Mouse (Mus musculus): Measurements from ENCODE around the gene Zfp422. TPM values are rescaled to one million over a fixed set of nuclear protein-coding genes. Genes with fewer than 3 reads are reported as not detected.
"Not testable (repeated sequence)": the region's sequence is repeated elsewhere in the genome, so short reads cannot be mapped to it uniquely, and the experiment has no call there.

The Zfp422 gene
- polyA plus RNA-seq, 1 experiment from 2014 or later: 160 TPM

- DNase-seq (ENCODE audit: low spot score): no peak
Observed at GRCm38 (mm10) chr6:116650406-116650805, 21.6 kb upstream of the Zfp422 start, which contains the start of gene Depp1. Gene Depp1, plus strand, starts transcription at chr6:116650609.

DNA sequence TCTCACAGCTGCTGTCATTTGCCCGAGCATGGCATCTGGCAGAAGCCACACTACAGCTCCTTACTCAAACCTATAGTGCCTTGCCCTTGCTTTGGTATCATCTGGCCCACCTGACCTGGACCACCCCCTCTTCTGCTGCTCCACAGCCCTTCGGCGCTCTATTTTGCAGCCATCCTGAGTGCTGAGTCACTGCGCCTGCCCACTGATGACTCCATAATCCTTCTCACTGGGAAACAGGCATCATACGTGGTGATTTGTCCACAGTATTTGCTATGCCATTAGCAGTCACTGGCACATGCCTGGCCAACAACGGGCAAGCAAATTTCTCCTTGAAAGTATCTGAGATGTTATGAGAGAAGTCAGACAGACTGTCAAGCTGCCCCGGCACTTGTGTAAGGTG is 21.0 kb upstream of the Zfp422 start:
- no peak for DNase-seq (ENCODE audit: low spot score)

DNA sequence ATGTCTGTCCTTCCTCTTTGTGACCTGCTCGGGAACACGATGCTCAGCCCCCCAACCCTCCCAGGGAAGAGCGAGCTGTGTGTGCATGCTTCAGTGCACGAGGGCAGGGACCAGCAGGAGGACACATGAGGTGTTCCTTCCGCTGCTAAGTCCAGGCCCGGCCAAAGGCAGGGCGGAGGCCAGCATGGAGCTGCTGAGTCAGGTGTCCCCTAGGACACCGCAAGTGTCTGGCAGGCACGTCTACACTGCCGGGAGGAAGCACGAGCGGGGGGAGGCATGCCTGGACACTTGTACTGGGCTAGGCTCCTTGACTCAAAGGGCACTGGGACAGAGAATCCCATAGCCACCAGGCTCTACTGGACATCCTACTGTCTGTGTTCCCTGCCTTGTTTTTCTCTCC is 19.0 kb upstream of the Zfp422 start:
- no peak for DNase-seq (ENCODE audit: low spot score)

DNA sequence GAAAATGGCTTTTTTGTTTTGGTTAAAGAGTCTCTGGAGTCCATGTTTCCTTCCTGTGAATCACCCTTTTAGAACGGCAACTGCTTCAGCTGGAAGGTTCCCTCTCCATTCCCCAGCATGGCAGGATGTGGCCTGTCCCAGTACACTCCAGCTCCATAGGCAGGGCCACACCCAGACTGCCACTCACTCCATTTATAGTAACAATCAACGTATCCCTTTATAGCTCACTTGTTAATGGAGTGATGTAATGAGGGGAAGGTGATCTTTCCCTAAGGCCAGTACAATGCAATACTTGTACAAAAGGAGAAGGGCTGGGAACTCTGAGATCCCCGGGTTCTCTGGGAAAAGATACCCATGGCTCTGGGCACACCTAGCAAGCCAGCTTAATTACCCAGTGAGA is 15.5 kb upstream of the Zfp422 start:
- no peak for DNase-seq (ENCODE audit: low spot score)

DNA sequence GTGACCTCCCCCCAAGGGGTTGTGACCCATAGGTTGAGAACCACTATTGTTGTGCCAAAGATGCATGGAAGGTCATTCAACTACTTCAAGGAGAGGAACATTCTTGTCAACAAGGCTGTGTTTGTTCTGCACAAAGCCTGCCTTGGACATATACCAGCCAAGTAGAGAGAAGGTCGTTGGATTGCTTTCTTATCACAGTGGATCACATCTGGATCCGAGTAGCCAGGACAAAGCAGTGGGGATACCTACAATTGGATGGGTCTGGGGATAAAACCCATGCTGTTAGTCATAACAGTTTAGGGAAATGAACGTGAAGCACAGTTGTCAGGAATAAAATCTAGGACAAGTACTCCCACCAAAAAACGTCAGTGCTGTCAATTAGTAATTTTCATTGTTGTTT is 15.1 kb upstream of the Zfp422 start:
- DNase-seq (ENCODE audit: low spot score): no peak

GRCm38 (mm10) chr6:116642942-116643341 is 14.1 kb upstream of the Zfp422 start:
- no peak for DNase-seq (ENCODE audit: low spot score)

GRCm38 (mm10) chr6:116639663-116640062 is 10.9 kb upstream of the Zfp422 start:
- DNase-seq (ENCODE audit: low spot score): no peak

GRCm38 (mm10) chr6:116638871-116639270 is 10.1 kb upstream of the Zfp422 start:
- DNase-seq (ENCODE audit: low spot score): no peak

- no peak for DNase-seq (ENCODE audit: low spot score)
Observed at GRCm38 (mm10) chr6:116637496-116637895, 8.7 kb upstream of the Zfp422 start.

GRCm38 (mm10) chr6:116636581-116637235 is 7.9 kb upstream of the Zfp422 start:
- DNase-seq (ENCODE audit: low spot score): no peak

DNA sequence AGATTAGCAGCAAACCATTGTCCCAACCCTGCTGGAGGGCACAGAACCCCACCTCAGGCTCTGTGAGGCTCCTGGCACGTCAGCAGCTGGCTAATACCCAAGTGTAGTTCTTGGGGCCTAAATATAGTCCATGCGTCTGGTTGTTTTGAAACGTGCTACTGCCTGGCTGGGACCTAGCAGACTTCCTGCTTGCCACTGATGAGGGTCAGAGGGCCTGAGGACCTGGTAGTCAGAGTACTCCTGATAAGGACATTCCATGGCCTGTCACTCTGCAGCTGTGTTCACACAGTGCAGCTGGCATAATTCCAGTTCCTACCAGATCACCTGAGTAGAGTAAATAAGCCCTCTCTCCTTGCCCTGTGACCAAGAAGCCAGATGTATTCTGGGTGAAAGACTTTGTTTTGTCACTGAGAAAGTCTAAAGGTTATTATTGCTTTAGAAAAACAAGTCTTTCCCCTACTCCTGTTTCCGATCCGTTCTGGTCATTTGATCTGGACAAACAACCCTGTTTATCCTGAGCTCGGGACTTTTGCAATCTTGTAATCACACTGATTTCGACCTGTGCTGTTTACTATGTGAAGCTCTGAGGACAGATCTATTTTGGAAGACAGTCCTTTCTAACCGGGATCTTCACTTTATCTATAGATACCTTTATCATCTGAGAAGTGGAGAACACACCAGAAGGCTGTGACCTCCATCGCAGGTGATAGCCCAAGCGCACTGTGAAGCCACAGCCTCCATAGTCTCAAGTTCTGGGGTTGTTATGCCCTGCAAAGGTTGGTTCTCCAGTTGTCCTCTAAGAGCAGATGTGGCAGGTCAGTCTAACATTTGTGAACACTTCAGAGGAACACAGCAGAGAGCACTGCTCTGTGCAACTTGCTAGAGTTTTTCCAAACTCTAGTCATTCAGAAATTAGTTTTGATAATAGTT is 6.7 kb upstream of the Zfp422 start:
- no peak for DNase-seq (ENCODE audit: low spot score)

DNA sequence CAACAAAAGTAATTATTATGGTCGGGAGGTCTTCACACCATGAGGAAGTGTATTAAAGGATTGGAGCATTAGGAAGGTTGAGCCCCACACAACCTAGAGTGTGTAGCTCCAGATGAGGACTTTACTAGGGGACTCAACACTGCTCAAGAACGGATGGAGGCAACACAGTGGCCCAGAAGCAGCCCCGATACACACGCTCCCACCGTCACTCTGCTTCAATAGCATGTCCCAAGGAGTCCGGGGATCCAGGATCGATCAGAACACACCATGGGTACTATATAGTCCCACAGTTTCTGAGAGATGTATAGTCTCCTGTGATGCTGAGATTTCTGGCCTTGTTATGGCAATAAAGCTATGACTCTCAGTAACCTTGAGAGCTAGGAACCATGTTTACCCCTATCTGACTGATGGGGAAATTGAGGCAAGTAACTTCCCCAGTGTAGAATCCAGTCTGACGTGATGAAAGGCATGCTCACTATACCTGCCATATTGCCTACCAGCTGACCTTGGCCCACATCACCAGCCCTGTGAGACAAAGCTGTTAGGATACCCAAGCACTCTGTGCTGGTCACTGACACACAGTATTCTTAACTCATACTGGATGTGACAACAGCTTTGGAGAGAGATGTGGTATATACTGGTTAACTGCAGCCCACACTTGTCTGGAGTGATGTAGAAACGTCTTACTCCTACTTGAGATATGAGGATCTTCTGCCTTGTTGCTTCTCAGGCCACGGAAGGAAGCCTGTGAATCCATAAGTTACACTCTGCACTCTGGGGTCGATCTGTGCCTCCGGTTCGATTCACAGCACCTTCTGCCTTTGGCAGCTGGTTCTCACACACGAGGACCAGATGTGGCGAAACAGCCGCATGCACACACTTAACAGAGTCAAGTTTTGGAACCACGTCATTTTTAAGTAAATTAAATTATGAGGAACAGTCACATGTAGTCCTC is 5.2 kb upstream of the Zfp422 start:
- no peak for DNase-seq (ENCODE audit: low spot score)

DNA sequence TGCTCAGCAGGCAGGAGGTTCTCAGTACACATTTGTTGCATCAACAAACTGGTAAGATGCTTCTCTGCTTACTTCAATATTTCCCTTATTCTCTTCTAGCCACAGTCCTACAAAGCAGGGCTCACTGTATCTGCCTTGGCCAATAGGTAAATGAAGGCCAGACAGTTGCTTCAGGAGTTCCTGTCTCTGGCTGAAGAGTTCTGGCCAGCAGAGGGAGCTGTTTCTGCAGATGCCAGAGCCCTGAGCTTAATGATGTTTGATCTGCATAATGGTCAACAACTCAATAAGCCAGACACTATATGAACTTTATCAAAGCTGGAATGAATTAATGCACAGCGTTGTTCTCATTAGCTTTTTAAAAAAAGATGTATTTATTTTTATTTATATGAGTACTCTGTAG is 3.3 kb upstream of the Zfp422 start:
- peak; percentile 65 for DNase-seq (ENCODE audit: low spot score)

GRCm38 (mm10) chr6:116629766-116630165 is 967 bp upstream of the Zfp422 start:
- DNase-seq (ENCODE audit: low spot score): no peak

DNA sequence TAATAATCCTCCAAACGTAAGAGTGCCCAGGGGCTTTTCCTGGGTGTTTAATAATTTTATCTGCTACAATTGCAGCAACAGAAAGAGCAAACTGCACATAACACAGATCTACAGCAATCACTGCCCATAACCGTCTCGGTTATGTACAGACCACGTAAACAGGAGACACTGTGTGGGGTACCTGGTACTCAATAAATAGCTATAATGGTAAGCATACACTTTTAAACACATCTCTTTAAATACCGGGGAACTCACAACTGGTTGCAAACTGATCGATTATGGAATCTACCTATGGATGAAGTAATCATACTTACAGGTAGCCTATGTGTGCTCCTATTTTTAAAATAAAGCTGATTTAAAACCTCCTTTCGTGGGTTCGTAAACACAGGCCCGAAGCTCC is 704 bp downstream of the Zfp422 start:
- DNase-seq (ENCODE audit: low spot score): no peak

DNA sequence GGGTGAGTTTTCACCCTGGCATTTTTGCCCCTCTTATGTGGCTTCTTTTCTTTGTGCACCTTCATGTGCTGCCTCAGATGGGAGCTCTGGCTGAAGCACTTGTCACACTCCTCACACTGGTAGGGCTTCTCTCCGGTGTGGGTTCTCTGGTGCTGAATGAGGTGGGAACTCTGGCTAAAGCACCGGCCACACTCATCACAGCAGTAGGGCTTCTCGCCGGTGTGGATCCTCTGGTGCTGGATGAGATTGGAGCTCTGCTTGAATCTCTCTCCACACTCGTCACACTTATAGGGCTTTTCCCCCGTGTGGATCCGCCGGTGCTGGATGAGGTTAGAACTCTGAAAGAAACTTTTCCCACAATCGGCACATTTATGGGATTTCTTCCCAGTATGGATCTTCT is 2.4 kb downstream of the Zfp422 start:
- DNase-seq (ENCODE audit: low spot score): not testable (repeated sequence)

- DNase-seq (ENCODE audit: low spot score): peak; percentile 9
Observed at GRCm38 (mm10) chr6:116621318-116622023, 7.3 kb downstream of the Zfp422 start.

GRCm38 (mm10) chr6:116618073-116618472 is 10.7 kb downstream of the Zfp422 start:
- no peak for DNase-seq (ENCODE audit: low spot score)

DNA sequence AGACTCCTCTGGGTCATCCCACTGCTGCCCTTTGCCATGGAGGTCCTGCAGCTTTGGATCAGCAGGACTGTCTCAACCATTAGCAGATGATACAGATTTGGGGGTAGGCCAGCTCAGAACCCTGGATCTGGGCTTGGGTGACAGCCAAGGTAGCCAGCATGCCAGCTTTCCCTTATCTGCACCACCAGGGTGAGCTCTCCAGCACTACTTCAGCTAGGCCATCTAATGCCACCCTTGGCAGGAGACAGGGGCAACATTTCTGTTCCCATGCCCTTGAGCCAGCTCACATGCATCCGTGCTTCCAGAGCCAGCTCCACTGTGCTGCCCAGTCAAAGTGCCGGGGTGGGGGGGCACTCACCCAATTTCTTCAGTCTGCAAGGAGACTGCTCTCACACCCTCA is 13.1 kb downstream of the Zfp422 start:
- no peak for DNase-seq (ENCODE audit: low spot score)

GRCm38 (mm10) chr6:116607230-116607629 is 21.6 kb downstream of the Zfp422 start:
- DNase-seq (ENCODE audit: low spot score): no peak

GRCm38 (mm10) chr6:116600969-116601368 is 27.8 kb downstream of the Zfp422 start:
- not testable (repeated sequence) for DNase-seq (ENCODE audit: low spot score)

All from thymus, postnatal 0 days (tissue).